Mouse (Mus musculus): ENCODE data around the gene Yap1.
A peak's percentile ranks its signal among the peaks of the same experiment; 100 is the strongest.

Yap1 gene

GRCm38 (mm10) chr9:8004370-8004991, at the start of gene Yap1:
Yap1 (minus strand) TSS chr9:8004596.
- peak; percentile 85 for DNase-seq (ENCODE audit: low spot score)

- DNase-seq (ENCODE audit: low spot score) = no peak
These were observed 38.6 kb upstream of the Yap1 start for GRCm38 (mm10) chr9:8043044-8043387.

- DNase-seq (ENCODE audit: low spot score) = peak; percentile 99
These were observed 38.1 kb upstream of the Yap1 start, which contains the start of gene Cfap300 for GRCm38 (mm10) chr9:8042338-8043043. Cfap300 (minus strand) TSS chr9:8042823.

- peak; percentile 47 for DNase-seq (ENCODE audit: low spot score)
These were observed 31.1 kb upstream of the Yap1 start for GRCm38 (mm10) chr9:8035546-8035945.

- no peak for DNase-seq (ENCODE audit: low spot score)
These were observed 30.7 kb upstream of the Yap1 start for GRCm38 (mm10) chr9:8035091-8035490.

GRCm38 (mm10) chr9:8034143-8034542, 29.7 kb upstream of the Yap1 start:
- no peak for DNase-seq (ENCODE audit: low spot score)

- DNase-seq (ENCODE audit: low spot score) = peak; percentile 38
These were observed 28.5 kb upstream of the Yap1 start for GRCm38 (mm10) chr9:8032847-8033246.

GRCm38 (mm10) chr9:8018609-8019008, 14.2 kb upstream of the Yap1 start:
- no peak for DNase-seq (ENCODE audit: low spot score)

GRCm38 (mm10) chr9:8017253-8017913, 13.0 kb upstream of the Yap1 start:
- DNase-seq (ENCODE audit: low spot score) = no peak

- DNase-seq (ENCODE audit: low spot score) = peak; percentile 62
These were observed 810 bp downstream of the Yap1 start for GRCm38 (mm10) chr9:8003301-8004271.

- DNase-seq (ENCODE audit: low spot score) = peak; percentile 37
These were observed 1.6 kb downstream of the Yap1 start for GRCm38 (mm10) chr9:8002806-8003205.

GRCm38 (mm10) chr9:8001352-8001751, 3.0 kb downstream of the Yap1 start:
- DNase-seq (ENCODE audit: low spot score) = no peak

GRCm38 (mm10) chr9:7994275-7994674, 10.1 kb downstream of the Yap1 start:
- no peak for DNase-seq (ENCODE audit: low spot score)

GRCm38 (mm10) chr9:7992651-7993050, 11.7 kb downstream of the Yap1 start:
- no peak for DNase-seq (ENCODE audit: low spot score)

- no peak for DNase-seq (ENCODE audit: low spot score)
These were observed 13.5 kb downstream of the Yap1 start for GRCm38 (mm10) chr9:7990897-7991296.

GRCm38 (mm10) chr9:7987119-7987518, 17.3 kb downstream of the Yap1 start:
- no peak for DNase-seq (ENCODE audit: low spot score)

GRCm38 (mm10) chr9:7984287-7984686, 20.1 kb downstream of the Yap1 start:
- no peak for DNase-seq (ENCODE audit: low spot score)

- DNase-seq (ENCODE audit: low spot score) = peak; percentile 51
These were observed 20.7 kb downstream of the Yap1 start for GRCm38 (mm10) chr9:7983665-7984064.

- DNase-seq (ENCODE audit: low spot score) = no peak
These were observed 24.2 kb downstream of the Yap1 start for GRCm38 (mm10) chr9:7980162-7980561.

- no peak for DNase-seq (ENCODE audit: low spot score)
These were observed 25.1 kb downstream of the Yap1 start for GRCm38 (mm10) chr9:7979153-7979916.

- no peak for DNase-seq (ENCODE audit: low spot score)
These were observed 25.9 kb downstream of the Yap1 start for GRCm38 (mm10) chr9:7978502-7978901.

Data from embryo, embryonic 10 days (tissue).